Mouse (Mus musculus) liver, embryonic 14.5 days (tissue): Measurements from ENCODE around the gene Gnai3.

ENCODE experiments used
- CTCF ChIP-seq: IDR thresholded peaks from 2 replicates; pipeline ENCODE4 v1.5.1; 2016; ENCODE audit warnings: antibody characterized with exemption, low read depth, control low read depth
- EP300 ChIP-seq: IDR thresholded peaks from 2 replicates; pipeline ENCODE4 v1.6.1; 2016; ENCODE audit warnings: antibody characterized with exemption, low read depth

GRCm38 (mm10) chr3:108088842-108089380, 57.0 kb downstream of the Gnai3 start:
- TF ChIP-seq CTCF (no peak), EP300 (no peak)
